Mouse (Mus musculus): Measurements from ENCODE around the gene Ncor1.
"Not testable (repeated sequence)": the region's sequence is repeated elsewhere in the genome, so short reads cannot be mapped to it uniquely, and the experiment has no call there.

Ncor1 gene

GRCm38 (mm10) chr11:62366879-62367278 is 91.5 kb downstream of the Ncor1 start:
- DNase-seq (ENCODE audit: low spot score): no peak

GRCm38 (mm10) chr11:62355216-62355615 is 103.1 kb downstream of the Ncor1 start:
- DNase-seq (ENCODE audit: low spot score): no peak

GRCm38 (mm10) chr11:62351948-62352347 is 106.4 kb downstream of the Ncor1 start:
- no peak for DNase-seq (ENCODE audit: low spot score)

- no peak for DNase-seq (ENCODE audit: low spot score)
Measured at GRCm38 (mm10) chr11:62343002-62343401, 115.3 kb downstream of the Ncor1 start.

- no peak for DNase-seq (ENCODE audit: low spot score)
Measured at GRCm38 (mm10) chr11:62332228-62332627, 126.1 kb downstream of the Ncor1 start.

- DNase-seq (ENCODE audit: low spot score): no peak
Measured at GRCm38 (mm10) chr11:62331141-62331540, 127.2 kb downstream of the Ncor1 start.

- DNase-seq (ENCODE audit: low spot score): no peak
Measured at GRCm38 (mm10) chr11:62323659-62324058, 134.7 kb downstream of the Ncor1 start.

- no peak for DNase-seq (ENCODE audit: low spot score)
Measured at GRCm38 (mm10) chr11:62320097-62320496, 138.2 kb downstream of the Ncor1 start.

- DNase-seq (ENCODE audit: low spot score): no peak
Measured at GRCm38 (mm10) chr11:62317746-62318145, 140.6 kb downstream of the Ncor1 start.

GRCm38 (mm10) chr11:62314984-62315383 is 143.4 kb downstream of the Ncor1 start:
- DNase-seq (ENCODE audit: low spot score): no peak

GRCm38 (mm10) chr11:62309296-62309695 is 149.0 kb downstream of the Ncor1 start:
- DNase-seq (ENCODE audit: low spot score): no peak

GRCm38 (mm10) chr11:62305866-62306265 is 152.5 kb downstream of the Ncor1 start:
- no peak for DNase-seq (ENCODE audit: low spot score)

- DNase-seq (ENCODE audit: low spot score): no peak
Measured at GRCm38 (mm10) chr11:62298883-62299282, 159.5 kb downstream of the Ncor1 start.

- DNase-seq (ENCODE audit: low spot score): no peak
Measured at GRCm38 (mm10) chr11:62294121-62294520, 164.2 kb downstream of the Ncor1 start.

- DNase-seq (ENCODE audit: low spot score): no peak
Measured at GRCm38 (mm10) chr11:62287700-62288099, 170.6 kb downstream of the Ncor1 start.

GRCm38 (mm10) chr11:62285020-62285419 is 173.3 kb downstream of the Ncor1 start:
- no peak for DNase-seq (ENCODE audit: low spot score)

GRCm38 (mm10) chr11:62284020-62284419 is 174.3 kb downstream of the Ncor1 start:
- DNase-seq (ENCODE audit: low spot score): not testable (repeated sequence)

GRCm38 (mm10) chr11:62281601-62281997 is 176.7 kb downstream of the Ncor1 start:
- peak; percentile 71 for DNase-seq (ENCODE audit: low spot score)

- peak; percentile 93 for DNase-seq (ENCODE audit: low spot score)
Measured at GRCm38 (mm10) chr11:62280675-62281600, 177.4 kb downstream of the Ncor1 start, which contains the start of the genes Zswim7 and Ttc19. TSS of gene Zswim7 (minus strand) at chr11:62281375. TSS of gene Ttc19 (plus strand) at chr11:62281473.

- DNase-seq (ENCODE audit: low spot score): peak; percentile 82
Measured at GRCm38 (mm10) chr11:62278027-62278426, 180.3 kb downstream of the Ncor1 start.

GRCm38 (mm10) chr11:62277086-62277485 is 181.3 kb downstream of the Ncor1 start:
- no peak for DNase-seq (ENCODE audit: low spot score)

- DNase-seq (ENCODE audit: low spot score): no peak
Measured at GRCm38 (mm10) chr11:62270851-62271250, 187.5 kb downstream of the Ncor1 start.

- DNase-seq (ENCODE audit: low spot score): peak; percentile 31
Measured at GRCm38 (mm10) chr11:62269097-62269496, 189.2 kb downstream of the Ncor1 start.

GRCm38 (mm10) chr11:62268381-62268780 is 190.0 kb downstream of the Ncor1 start:
- no peak for DNase-seq (ENCODE audit: low spot score)

Measured in urinary bladder, postnatal 14 days (tissue).